Mouse (Mus musculus) erythroid progenitor cell, adult 5-6 weeks (primary cell): Measurements from ENCODE around the gene Fjx1. TPM values are rescaled to one million over a fixed set of nuclear protein-coding genes. Genes with fewer than 3 reads are reported as not detected.

Experiments
- ATAC-seq: replicated peaks from 2 replicates; pipeline ENCODE4 v1.8.0; 2016; ENCODE audit warnings: moderate number of reproducible peaks, mild to moderate bottlenecking, moderate TSS enrichment, inconsistent platforms; ENCODE audit not compliant: poor library complexity, low FRiP score, severe bottlenecking
- total RNA-seq, 2 experiments: library from RNA; stranded (forward) in 1 of 2; stranded (reverse) in 1 of 2; fragments of 150-400 nt in 1 of 2; fragments of 186-747, 209-891 nt in 1 of 2; gene quantifications; 2 replicates each; pipeline versions ENCODE4 v1.2.3 to v1.2.4; 2015 to 2017; ENCODE audit warnings: low replicate concordance in 2 of 2

The Fjx1 gene
- total RNA-seq (2015; ENCODE audit: low replicate concordance) (not detected in 2 replicates), total RNA-seq (2017; ENCODE audit: low replicate concordance) (not detected in 2 replicates)

DNA sequence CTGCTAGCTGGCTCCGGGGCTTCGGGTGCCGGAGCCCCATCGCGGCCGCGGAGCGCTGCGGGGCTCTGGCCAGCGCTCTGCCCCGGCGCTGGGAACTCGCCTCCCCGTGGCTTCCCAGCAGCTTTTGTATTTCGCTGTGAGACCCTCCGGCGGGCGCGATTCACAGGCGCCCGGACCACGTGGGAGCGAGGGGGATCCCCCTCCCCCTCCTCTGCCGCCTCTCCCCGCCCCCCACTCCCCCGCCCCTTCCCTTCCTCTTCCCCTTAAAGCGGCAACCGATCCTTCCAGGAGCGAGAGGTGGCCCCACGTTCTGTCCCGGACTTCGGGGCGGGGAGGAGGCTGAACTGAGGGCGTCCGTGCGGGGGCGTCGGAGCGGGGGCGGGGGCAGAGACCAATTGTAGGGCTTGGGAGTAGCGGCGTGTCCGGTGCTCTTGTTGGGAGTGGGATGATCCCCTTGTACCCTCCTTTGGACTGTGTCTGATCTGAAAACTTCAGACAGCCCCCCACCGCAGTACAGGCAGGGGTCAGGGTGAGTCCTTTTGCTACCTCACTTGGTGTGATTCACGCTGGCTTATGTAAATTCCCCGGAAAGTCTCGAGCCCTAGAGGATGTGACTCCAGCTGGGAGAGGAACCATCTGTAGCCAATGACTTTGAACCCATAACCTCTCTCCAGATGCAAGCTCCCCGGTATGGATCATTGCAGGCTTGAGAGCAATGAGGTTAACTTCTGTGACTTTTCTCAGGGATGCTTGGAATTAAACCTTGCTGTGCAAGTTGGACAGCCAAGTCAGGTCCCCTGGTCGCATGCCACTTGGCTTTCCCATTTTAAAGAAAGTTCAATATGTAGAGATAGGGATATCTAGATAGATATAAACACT is at the start of gene Fjx1:
TSS of gene Fjx1 (minus strand) at position 829 of the 879 bp plus-strand sequence.
- no peak for ATAC-seq

DNA sequence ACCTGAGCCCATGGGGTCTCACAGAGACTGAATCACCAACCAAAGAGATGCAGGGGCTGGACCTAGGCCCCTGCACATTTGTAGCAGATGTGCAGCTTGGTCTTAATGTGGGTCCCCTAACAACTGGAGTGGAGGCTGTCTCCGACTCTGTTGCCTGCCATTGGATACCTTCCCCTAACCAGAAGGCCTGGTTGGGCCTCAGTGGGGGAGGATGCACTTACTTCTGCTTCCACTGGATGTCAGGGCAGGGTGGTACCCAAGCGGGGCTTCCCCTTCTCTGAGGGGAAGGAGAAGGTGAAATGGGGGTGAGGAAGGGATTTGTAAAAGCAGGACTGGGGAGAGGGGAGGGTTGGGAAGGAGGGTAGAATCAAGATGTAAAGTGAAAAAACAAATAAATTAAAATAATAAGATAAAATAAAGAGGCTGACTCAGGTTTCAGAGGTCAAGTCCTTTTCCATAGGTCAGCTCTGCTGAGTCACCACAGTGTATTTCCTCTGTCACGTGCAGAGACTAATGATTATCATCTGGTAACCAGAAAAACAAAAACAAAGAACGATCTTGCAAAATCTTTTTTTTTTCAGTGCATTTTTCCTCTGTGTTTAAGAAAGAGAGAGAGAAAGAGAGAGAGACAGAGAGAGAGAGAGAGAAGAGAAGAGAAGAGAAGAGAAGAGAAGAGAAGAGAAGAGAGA is 47.8 kb upstream of the Fjx1 start:
- ATAC-seq, result no peak

DNA sequence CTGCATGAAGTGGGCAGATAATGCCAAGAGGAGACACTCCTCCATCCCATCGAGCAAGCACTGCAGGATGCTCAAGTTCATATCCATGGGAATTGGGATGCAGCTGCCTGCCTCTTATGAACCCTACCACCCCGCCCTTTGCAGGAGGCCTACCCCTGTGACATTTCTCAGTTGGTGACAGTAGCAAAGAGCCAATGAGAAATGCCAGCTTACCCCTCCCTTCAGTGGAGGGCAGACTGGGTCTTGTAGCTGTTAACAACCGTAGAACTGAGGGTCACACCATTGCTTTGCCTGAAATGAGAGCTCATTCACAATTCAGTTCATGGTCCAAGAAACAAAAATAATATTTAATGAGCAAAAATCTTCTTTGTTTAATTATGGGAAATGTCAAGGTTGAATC is 28.4 kb upstream of the Fjx1 start:
- no peak for ATAC-seq

DNA sequence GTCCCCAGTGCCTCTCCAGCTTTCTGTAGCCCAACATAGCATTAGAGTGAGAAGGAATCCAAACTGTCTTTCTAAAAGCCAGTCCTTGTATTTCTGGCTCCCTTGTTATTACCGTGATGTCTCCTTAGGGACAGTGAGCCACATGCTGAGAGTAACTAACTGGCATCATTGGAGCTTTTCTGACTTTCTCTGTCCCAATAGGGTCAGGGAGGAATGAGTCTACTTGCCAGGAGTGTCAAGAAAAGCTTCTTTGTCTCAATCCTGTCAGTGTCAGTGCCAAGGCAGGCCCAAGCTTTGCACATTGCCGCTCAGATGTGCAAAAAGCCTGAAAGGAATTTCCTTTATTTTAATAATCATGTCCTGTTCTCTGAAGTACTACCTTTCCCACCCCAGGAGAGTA is 23.8 kb upstream of the Fjx1 start:
- no peak for ATAC-seq

DNA sequence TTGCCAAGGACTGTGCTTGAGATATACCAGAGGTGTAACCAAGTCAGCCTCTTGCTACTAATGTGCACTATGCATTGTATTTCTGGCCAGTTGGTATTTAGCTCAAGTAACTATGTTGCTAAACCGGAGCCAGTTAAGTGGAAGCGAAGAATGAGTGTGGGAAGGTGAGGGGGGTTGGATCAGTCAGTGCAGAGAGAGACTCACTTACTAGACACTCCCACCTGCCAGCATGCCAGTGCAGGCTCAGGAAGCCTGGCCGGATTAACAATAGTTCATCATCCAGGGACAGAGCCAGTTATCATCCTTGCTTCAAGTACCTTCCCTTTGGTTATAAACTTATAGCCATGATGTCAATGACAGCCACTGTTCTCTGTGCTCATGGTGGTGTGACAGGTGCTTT is 16.3 kb upstream of the Fjx1 start:
- no peak for ATAC-seq

DNA sequence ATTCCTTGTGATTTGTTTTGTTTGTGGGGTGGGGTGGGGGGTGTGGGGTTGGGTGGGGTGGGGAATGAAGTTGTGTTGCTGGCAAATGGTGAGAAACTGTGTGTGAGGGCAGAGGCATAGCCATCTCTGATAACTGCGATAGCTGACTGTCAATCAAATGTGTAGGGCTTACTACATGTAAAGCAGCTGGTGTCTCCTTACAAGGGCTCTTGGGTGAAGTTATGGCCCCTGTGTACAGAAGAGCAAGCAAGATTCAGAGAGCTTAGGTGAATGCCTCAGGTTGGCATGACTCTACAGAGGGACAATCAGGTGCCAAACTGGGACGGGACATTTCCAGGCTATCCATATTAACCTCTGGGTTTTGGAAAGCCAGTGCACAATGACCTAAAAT is 12.0 kb upstream of the Fjx1 start:
- ATAC-seq, result no peak

DNA sequence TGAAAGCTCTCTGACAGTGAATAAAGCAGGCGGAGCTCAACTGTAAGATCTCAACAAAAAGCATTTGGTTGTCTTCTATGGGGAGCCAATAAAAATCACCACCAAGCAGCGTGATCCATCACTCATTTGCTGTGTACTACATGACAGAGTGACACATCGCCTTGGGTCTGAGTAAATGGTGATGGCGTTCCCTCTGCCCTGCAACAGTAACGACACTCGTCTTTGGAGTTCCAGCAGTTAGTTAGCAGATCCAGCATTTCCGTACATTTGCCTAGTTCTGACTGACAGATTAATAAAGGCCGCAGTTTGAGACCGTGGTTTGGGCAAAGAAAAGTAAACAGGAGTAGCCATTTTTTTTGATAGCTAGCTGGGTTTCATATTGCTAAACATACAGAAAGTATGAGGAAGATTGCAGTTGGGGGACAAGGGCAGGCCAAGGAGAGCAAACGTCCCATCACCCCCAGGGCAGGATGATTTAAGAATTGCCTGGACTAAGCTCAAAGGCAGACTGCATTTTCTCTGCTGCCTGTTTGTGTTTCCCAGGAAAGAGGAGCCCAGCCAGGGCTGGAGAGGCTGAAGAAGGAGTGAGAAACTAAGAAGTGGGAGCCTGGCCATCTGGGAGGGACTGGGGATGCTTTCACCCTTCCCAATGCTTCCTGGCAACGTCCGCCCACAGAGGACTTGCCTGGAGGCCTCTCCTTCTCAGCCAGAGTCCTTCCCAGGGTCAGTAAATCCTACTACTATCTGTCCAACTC is 11.5 kb upstream of the Fjx1 start:
- no peak for ATAC-seq

DNA sequence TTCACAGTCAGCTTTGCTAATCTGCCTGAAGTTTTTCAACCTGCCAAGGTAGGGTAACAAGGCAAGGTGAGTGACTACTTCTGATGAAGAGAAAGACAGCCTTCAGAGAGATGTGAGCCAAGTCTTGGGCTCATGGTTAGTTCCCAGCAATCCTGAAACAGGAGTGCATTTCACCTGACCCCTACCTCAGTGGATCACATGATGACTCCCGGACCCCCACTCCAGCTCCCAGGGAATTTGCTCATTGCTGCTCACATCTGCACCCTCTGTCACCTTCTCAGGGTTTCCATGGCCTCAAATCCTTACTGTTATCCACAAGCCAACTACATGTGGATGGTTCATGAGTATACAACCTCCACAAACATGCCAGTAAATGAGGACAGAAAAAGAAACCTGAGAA is 9.2 kb upstream of the Fjx1 start:
- ATAC-seq, result no peak

DNA sequence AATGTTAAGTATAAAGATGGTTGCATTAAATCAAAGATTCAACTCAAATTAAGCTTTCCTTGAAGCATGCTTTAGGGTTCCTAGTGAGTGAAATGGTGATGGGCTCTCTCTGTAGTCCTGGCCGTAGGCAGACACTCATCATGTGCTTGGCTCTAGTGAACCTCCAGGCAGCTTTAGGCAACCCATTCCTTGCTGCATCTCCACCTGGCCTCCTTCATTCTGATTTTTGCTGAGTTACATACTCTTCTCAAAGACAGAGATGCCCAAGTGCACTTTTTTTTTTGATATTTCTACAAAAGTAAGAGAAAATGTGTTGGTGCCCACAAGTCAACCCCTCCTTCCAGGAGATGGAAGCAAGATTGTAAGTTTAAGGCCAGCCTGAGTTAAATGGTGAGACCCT is 2.8 kb upstream of the Fjx1 start:
- no peak for ATAC-seq

DNA sequence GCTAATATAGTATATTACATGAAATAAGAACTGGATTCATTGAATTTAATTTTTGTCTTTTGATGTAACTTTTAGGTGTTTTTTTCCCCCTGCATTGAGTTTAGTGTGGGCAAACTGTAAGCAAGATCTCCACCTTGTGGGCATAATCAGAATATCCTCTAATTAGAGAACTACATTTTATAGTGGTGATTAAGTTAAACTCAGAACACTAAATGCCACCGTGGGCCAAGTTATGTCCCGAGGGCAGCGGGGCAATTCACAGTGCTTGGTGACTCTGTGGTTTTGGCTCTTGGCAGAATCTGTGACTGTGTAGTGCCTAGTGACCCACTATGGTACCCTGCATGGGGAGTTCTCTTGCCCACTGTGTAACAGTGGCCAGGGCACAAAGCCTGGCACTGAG is 1.1 kb upstream of the Fjx1 start:
- no peak for ATAC-seq

DNA sequence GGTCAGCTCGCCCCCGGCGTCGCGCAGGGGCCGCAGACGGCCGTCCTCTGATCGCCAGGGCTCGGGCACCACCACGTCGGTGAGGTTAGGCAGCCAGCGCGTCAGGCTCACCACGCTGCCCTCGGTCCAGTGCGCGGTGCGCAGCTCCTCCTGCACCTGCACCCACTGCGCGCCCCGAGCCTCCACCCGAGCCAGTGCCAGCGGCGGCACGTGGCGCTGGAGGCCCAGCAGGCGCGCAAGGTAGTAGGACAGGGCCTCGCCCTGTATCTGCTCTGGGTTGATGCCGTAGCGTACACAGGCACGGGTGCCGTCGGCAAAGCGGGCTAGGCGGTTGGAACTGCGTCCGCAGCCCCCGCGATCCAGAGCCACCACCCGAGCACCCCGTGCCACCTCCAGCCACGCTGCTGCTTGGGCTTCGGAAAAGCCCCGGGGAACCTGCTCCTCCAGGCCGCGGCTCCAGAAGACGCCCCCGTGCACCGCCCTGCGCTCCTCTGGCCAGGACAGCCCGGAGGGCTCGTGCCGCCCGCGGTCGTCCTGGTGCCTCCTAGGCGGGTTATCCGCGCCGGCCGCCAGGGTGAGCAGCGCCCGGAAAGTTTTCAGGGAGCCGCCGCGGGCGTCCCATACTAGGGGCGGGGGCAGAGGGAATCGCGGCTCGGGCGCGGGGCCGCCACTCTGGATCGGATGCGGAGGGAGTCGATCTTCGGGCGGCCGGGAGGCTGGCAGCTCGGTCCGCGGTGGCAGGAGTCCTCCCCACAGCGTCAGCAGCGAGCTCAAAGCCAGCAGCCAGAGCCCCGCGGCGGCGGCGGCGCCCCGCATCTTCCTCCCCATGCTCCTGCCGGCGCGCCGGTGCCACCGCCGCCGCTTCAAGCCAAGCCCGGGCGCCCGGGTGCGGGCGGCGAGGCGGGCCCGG is 1.3 kb downstream of the Fjx1 start:
- ATAC-seq, result no peak

DNA sequence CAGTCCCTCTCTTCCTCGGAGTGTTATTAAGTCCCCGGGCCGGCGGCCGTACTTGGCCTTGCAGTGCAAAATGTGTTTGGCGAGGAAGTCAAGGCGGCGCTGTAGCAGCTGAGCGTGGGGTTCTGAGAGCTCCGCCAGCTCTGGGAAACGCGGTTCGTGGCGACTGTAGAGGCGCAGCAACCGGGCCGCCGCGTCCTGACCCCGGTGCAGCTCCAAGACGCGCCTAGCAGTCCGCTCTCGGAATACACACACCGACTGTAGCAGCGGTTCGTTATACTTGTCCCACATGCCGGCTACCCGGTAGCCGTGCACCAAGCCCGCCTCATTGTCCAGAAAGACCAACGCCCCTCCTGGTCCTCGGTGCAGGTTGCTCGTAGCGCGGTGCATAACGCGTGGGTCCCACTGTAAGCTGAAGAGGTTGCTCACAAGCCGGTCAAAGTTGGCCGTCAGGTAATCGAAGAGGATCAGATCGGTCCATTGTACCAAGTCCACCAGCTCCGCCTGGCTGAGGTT is 2.0 kb downstream of the Fjx1 start:
- ATAC-seq, result no peak

DNA sequence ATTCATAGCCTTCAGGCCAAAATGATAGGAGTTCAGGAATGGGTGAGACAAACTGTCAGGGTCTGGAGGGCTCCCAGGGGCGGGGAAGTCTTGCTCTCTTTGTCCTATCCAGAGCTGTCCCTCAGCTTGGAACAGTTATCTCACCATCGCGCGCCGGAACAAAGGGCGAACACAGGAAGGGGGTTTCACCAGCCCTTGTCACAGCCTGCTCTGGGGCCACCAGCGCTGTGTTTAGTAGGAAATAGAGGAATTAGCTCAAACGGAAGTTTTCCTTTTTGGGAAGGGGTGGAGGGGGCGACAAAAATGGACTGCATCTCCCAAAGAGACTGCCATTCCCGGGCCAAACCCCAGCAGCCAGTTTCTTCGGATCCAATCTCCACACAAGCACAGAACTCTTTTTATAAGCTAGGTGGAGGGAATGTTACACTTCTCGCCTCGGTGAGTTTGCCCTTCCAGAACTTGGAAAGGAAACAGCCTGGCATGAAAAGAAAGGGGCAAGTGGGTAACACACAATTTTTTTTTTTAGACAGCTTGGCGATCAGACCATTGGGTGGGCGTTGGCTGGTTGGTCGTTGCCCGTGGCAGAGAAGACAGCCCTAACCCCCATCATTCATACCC is 2.6 kb downstream of the Fjx1 start:
- no peak for ATAC-seq

DNA sequence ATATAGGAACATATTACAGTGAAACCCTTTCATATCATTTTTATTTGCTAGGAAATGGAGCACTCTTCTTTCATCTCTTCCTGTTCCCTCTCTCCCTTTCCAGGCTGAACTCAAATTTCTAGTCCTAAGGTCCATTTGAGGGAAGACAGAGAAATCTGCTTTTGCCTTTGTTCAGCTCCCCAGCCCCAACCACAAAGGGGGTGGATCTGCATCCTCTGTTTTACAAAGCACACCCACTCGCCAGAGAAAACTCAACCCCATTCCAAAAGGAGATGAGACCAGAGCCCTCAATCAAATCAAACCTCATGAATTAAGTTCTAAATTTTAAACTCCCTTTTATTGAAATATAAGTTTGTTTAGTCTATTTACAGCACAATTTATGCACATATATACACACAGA is 3.2 kb downstream of the Fjx1 start:
- no peak for ATAC-seq

DNA sequence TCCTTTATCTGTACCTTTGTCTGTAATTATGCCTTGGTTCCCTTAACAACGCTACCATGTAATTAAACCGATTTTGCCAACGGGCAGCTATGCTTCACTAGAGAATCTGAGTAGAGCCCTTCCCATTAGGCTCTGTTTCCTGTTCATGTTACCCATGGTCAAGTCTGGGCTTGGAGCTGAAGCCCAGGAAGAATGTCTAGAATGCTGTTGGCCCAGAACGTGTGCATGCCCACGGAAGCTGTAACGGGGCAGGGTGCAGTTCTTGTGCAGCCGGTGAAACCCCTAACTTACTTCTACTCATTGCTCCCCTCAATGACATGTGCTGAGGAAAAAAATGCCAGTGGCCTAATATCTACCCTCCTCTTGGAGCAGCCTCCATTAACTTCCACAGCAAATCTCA is 4.5 kb downstream of the Fjx1 start:
- ATAC-seq, result no peak

DNA sequence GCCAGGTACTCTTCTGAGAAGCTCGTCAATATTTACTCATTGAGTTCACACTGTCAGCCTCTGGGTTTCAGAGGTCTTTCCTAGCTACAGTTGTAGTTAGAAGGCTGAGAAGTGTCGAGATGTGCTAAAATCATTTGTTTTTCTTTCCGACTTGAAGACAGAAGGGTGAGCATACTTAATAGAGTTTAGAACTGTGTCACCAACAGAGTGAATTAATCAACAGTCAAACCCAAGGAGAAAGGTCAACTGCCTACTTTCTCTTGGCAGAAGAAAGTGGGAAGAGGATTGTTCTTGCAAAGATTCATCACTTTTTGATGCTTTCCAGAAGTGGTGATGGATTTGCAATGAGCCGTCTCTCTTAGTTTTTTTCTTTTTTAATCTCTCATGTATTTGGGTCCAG is 5.4 kb downstream of the Fjx1 start:
- no peak for ATAC-seq

DNA sequence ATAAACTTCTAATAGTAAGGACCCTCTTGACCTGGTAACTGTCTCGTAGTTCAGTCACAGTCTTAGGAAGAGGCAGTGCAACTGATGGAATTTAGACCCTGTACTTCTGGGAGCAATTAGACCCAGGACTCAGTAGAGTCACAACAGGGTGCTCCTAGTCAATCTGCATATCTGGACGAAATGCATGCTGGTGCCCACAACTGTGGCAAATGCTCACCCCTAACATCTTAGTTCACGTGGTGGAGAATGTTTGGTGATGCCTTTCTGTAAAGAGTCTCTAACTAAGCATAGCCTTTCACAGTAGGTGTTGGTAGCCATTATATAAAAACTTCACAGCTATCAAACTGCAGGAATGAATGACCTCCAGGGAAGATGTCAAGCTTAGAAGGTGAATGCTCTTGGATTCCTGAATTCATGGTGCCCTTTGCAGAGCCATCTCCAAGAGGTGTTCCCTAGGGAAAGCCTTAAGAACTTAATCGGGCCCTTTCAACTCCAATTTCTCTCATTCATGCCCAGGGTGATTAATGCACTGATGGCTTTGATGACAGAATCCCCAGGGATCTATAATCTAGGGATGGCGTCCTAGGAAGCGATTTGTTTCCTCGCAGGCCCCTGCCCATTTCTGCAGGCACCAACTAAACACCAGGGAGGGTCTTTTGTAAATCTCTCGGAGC is 14.8 kb downstream of the Fjx1 start:
- ATAC-seq, result no peak

DNA sequence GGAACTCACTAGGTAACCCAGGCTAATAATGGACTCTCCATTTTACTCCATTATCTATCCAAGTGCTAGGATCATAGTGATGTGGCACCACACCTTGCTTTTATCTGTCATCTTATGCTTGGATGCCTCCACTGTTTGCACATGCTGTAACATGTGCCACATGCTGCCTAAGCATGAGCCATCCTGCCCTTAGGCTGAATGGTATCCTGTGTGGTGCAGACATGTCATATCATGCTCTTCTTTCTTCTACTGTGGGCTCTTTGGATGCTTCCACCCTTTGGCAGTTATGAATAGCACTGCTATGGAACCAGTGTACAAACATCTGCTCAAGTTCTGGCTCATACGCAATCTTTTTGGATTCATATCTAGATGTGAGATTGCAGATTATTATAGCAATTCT is 18.4 kb downstream of the Fjx1 start:
- no peak for ATAC-seq
